Mouse (Mus musculus): ENCODE data around the gene Rhbdd1.

DNA sequence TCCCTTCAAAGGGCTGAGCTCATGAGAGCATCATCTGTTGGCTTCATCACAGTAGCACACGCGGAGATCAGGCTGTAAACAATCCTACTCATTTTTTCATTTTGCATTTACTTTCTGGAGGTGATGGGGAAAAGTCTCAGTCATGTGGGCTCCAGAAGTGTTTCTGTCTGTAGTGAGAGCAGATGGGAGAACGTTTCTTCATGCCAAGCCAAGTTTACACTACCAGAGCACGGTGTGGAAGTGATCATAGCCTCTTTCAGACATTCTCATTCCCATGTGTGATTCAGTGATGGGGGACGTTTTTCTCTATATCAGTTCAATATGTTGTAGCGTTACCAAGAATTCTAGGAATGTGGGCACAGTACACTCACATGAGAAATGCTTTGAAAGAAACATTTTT lies 45.9 kb downstream of the Rhbdd1 start:
- TF ChIP-seq USF2 (IDR thresholded peaks at IDR 0.05; ENCODE audit: borderline replicate concordance in 1 of 2, insufficient read depth in 1 of 2, low read depth in 1 of 2, low read length in 2 of 2) = no peak
- no peak for TF ChIP-seq RAD21 (IDR thresholded peaks at IDR 0.05; ENCODE audit: low read depth, low read length)
- no peak for TF ChIP-seq CTCF (IDR thresholded peaks at IDR 0.05 in 2 of 3, conservative IDR thresholded peaks at IDR 0.05 in 1 of 3; ENCODE audit: control insufficient read depth in 1 of 3, insufficient read depth in 1 of 3, low read depth in 2 of 3, low read length in 3 of 3, poor library complexity in 1 of 3, severe bottlenecking in 1 of 3)
- no peak for TF ChIP-seq EP300 (IDR thresholded peaks at IDR 0.05; ENCODE audit: low read depth in 1 of 2, low read length in 2 of 2)
- no peak for TF ChIP-seq ZNF384 (IDR thresholded peaks at IDR 0.05; ENCODE audit: low read depth, low read length)
- TF ChIP-seq POLR2A (IDR thresholded peaks at IDR 0.05; ENCODE audit: control insufficient read depth in 1 of 2, insufficient read depth in 1 of 2, low read depth in 1 of 2, low read length in 2 of 2, poor library complexity in 1 of 2) = no peak
- TF ChIP-seq ZC3H11A (IDR thresholded peaks at IDR 0.05; ENCODE audit: low read depth, low read length) = no peak
- TF ChIP-seq GATA1 (IDR thresholded peaks at IDR 0.05; ENCODE audit: low read depth, low read length) = no peak
- TF ChIP-seq SIN3A (IDR thresholded peaks at IDR 0.05; ENCODE audit: low read length) = no peak
- no peak for TF ChIP-seq POLR2AphosphoS5 (IDR thresholded peaks at IDR 0.05; ENCODE audit: borderline replicate concordance, low read depth, low read length)
- no peak for TF ChIP-seq GABPA (IDR thresholded peaks at IDR 0.05; ENCODE audit: low read depth, low read length)
- TF ChIP-seq NELFE (IDR thresholded peaks at IDR 0.05; ENCODE audit: low read depth, low read length) = no peak
- no peak for TF ChIP-seq NRF1 (IDR thresholded peaks at IDR 0.05; ENCODE audit: insufficient read depth, low read depth, low read length, poor library complexity, severe bottlenecking)

Data from MEL (cell line).